Mouse (Mus musculus) testis, adult 2 months (tissue): ENCODE measurements around the gene Fhit.

Source experiments
- CTCF ChIP-seq: fragments of 200-500 bp; IDR thresholded peaks from 2 replicates; pipeline ENCODE4 v1.5.1; 2012; ENCODE audit warnings: low read depth, mild to moderate bottlenecking, inconsistent platforms, low read length, moderate library complexity; ENCODE audit not compliant: control insufficient read depth, insufficient read depth, insufficient replicate concordance
- POLR2A ChIP-seq: fragments of 200-500 bp; IDR thresholded peaks from 2 replicates; pipeline ENCODE4 v1.6.1; 2012; ENCODE audit warnings: low read depth, mild to moderate bottlenecking, inconsistent platforms, low read length, moderate library complexity; ENCODE audit not compliant: control insufficient read depth

DNA sequence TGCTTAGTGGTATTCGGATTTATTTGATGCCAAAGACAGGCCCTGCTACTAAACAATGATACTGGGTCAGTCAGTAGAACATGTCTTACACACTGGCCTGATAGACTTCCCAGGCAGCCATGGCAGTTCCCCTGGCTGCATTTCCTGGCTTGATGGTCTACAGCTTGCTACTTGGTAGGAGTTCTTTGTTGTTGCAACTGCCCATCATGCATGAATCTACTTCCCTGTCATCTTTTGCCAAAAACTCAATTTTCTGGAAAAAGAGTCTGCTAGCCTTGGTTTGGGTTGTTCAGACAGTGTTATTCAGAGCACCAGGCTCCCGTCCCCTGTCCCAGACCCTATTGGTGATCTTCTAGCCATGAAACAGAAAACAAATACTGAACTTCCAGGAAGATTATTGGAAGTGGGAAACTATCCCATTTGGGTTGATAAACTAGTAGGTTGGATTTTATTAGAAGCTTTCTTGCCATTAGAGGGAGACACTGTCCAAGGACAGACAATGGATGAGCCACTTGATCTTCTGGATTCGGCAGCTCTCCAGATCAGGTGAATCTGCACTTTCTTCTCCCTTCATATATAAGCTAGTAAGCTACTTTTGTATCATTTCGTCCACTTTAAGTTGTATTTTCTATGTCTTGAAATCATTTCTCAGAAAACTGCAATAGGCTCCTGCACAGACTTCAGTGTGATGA lies 363.2 kb downstream of the Fhit start:
- no peak for TF ChIP-seq CTCF
- no peak for TF ChIP-seq POLR2A
